Mouse (Mus musculus): ENCODE results near the gene Tbccd1. TPM values are rescaled to one million over a fixed set of nuclear protein-coding genes. Genes with fewer than 3 reads are reported as not detected.

Gene Tbccd1
- polyA plus RNA-seq (2012; fragmentation: generic; extraction: Trizol) = 10 to 100 TPM in 1 of 2 experiments, 1 to 10 TPM in 1; 2.3 to 12.7 TPM

DNA sequence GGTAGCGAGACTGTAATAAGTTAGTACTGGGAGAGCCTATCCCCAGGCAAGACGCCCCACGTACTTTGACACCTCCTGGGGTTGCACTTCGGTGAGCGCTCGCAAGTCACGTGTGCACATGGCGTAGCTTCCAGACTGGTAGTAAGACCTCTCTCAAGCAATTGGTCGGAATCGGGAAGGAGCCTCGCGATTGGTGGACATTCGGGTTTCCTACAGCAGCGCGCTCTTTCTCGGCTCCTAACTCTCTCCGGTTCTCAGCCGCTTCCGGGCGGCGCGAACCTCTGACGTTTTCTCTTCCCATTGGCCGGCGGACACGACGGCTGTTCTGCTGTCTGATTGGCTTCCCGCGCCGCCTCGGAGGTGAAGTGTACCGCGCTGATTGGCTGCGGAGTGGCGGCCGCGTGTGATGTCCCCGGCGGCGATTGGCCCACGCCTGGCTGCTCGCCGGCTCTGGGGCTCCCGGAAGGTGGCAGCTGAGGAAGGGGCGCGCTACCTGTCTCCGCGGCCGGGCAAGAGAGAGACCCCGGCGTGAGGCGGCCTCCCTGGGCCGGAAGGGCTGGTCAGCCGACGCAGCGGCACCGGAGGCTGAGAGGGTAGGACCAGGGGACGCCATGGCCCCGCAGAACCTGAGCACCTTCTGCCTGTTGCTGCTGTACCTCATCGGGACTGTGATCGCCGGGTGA, at the start of gene Tbccd1, which contains the start of gene Dnajb11:
TSS of gene Tbccd1 (minus strand) at position 239 of the 683 bp plus-strand sequence.
TSS of gene Dnajb11 (plus strand) at position 415 of the 683 bp plus-strand sequence.

DNA sequence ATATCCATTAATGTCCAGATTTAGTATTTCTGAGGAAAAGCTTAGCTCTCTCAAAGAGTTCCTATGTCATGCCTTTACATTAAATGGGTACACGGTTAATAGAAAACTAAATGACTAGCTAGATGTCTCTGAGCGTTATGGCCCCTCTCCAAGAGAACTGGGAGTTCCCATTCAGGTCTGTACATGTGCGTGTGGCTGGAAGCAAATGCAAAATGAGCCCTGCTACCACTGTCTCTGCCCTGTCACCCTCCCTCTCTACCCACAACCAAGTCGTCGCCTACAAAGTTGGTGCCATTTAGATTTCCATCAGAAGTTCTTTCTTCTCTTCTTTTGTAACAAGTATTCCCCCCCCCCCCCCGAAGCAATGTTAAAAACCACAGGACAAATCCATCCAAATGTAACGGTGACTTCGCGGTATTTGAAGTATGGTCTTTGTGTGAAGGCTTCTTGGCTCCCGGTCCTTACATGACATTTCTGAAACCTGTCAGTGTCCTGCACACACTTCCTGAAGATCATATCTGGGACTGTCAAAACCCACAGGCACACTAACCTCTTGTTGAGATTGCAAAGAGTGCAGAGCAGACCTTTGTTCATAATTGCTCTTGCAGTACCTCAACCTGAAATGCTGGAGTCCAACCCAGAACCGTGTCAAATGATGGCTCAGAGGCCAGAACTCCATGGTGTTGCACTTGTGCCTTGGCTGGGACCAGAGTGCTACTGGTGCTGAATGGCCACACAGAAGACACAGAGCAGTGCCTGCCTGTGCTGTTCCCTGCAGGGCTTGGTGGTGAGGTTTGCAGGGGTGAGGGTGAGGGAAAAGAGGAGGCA, 33.4 kb upstream of the Tbccd1 start, which contains the start of gene Ahsg:
TSS of gene Ahsg (plus strand) at position 595 of the 828 bp plus-strand sequence.

DNA sequence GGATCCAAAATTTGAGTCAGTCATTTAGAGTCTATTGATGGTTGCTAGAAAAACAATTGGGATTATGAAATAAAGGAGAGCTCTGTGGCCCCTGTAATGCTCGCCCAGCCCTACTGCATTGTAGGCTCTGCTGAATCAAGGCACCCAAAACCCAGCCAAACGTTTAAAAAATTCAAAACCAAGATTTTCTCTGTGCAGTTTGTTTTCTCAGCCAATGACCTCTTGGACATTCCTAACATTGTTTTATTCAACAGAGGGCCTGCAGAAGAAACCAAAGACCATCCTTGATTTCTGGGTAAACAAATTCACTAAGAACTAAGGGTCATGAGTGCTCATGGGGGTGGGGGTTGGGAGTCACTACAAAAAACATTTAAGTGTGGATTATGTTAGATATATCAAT, 46.0 kb downstream of the Tbccd1 start, which contains the start of gene Crygs:
TSS of gene Crygs (minus strand) at position 101 of the 400 bp plus-strand sequence.

Other genes starting within 250 kb of the Tbccd1 start
- gene Dgkg, start 200.4 kb downstream of the Tbccd1 start, polyA plus RNA-seq (2012; fragmentation: generic; extraction: Trizol) = not detected
- gene Crygs, start 46.1 kb downstream of the Tbccd1 start, polyA plus RNA-seq (2012; fragmentation: generic; extraction: Trizol) = 1 to 10 TPM in 1 of 2 experiments, under 1 TPM in 1; 0.07 to 1.1 TPM
- gene Dnajb11, start 176 bp upstream of the Tbccd1 start, polyA plus RNA-seq (2012; fragmentation: generic; extraction: Trizol) = 10 to 100 TPM; 24.1 to 55.5 TPM
- gene Ahsg, start 33.6 kb upstream of the Tbccd1 start, polyA plus RNA-seq (2012; fragmentation: generic; extraction: Trizol) = not detected
- gene Fetub, start 60.7 kb upstream of the Tbccd1 start, polyA plus RNA-seq (2012; fragmentation: generic; extraction: Trizol) = 1 to 10 TPM; 5.5 to 8.3 TPM
- gene Hrg, start 93.4 kb upstream of the Tbccd1 start, polyA plus RNA-seq (2012; fragmentation: generic; extraction: Trizol) = not detected
- under 1 TPM in 1 of 2 experiments, not detected in 1; 0.37 TPM for gene Kng2, start 171.8 kb upstream of the Tbccd1 start, polyA plus RNA-seq (2012; fragmentation: generic; extraction: Trizol)
- gene Kng1, start 200.2 kb upstream of the Tbccd1 start, polyA plus RNA-seq (2012; fragmentation: generic; extraction: Trizol) = under 1 TPM in 1 of 2 experiments, not detected in 1; 0.02 TPM
- gene Eif4a2, start 249.8 kb upstream of the Tbccd1 start, polyA plus RNA-seq (2012; fragmentation: generic; extraction: Trizol) = 100 to 1,000 TPM in 1 of 2 experiments, 1 to 10 TPM in 1; 4.4 to 124 TPM